Mouse (Mus musculus) lung, postnatal 0 days (tissue): Measurements from ENCODE around the gene Cep295nl.

Experiments
- CTCF ChIP-seq: IDR thresholded peaks from 2 replicates; pipeline ENCODE4 v1.5.1; 2016; ENCODE audit warnings: antibody characterized with exemption, mild to moderate bottlenecking
- EP300 ChIP-seq: IDR thresholded peaks from 2 replicates; pipeline ENCODE4 v1.6.1; 2016; ENCODE audit warnings: antibody characterized with exemption, mild to moderate bottlenecking, control low read depth

DNA sequence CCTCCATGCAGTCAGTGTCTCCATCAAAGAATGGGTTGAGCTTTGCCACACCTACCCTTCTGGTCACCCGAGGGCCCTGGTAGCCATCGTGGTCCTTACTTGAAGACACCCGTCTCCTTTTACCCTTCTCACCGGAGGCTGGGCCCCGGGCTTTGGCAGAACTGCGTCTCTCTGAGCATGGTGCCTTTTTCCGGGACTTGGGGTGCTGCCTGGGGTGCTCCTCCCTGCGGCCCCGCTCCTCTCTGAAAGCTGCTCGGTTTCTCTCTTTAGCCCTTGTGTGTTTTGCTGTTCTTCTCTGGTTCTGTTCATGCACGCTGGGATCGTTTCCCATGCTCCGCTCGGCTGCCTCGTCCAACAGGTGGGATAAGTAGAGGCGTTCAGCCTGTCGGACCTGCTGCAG is 8.9 kb downstream of the Cep295nl start:
- no peak for TF ChIP-seq CTCF
- TF ChIP-seq EP300, result no peak
